Mouse (Mus musculus): ENCODE measurements around the gene Angptl3.

DNA sequence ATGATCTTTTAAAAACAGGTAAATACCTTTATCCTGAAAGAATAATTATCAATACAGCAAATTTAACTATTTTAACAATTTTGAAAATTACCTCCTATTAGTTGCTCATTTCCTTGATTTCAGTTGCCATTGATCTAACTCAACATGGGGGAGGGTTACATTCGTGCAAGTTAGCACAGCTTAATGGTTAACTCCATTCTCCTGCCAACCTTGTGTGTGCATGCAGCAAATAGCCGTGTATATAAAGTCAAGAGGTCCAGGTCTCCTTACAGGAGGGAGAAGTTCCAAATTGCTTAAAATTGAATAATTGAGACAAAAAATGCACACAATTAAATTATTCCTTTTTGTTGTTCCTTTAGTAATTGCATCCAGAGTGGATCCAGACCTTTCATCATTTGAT lies at the start of gene Angptl3:
- TF ChIP-seq CTCF (conservative IDR thresholded peaks at IDR 0.05; ENCODE audit: low read length), result no peak
- TF ChIP-seq NANOG (IDR thresholded peaks at IDR 0.05; ENCODE audit: borderline replicate concordance, low read length), result no peak
